Comparison of ENCODE assay signal across 10 mouse cellular contexts in genomic region chr1:62682456-62683385, GRCm38 (mm10). TPM values are rescaled to one million over a fixed set of nuclear protein-coding genes. Genes with fewer than 3 reads are reported as not detected.
A peak's percentile ranks its signal among the peaks of the same experiment; 100 is the strongest.
DNase-seq lines count a peak whose midpoint lies in the region; ATAC-seq and TF ChIP-seq lines count a peak whose summit lies in the region.
"Had no signal": no experiment of that assay in that cellular context is flagged by ENCODE, and none has a peak within 500 bp of the region (broad histone marks: within the 10 kb centered on the region; RNA-seq: fewer than 3 reads in every experiment).

No protein-coding gene starts in this region.

- H3K9me3 ChIP-seq in hindbrain, embryonic 14.5 days (ENCODE audit: control insufficient read depth, low read length) = no peaks in the 10 kb centered on the region
- H3K9me3 ChIP-seq in neural tube, embryonic 11.5 days (ENCODE audit: control insufficient read depth, low read length) = no peaks in the 10 kb centered on the region

- 0 out of 2 replicates have a peak, but pooled peaks cover 9% of the 10 kb centered on the region for H3K4me1 ChIP-seq in hindbrain, embryonic 14.5 days (replicated peaks; ENCODE audit: control insufficient read depth, insufficient read depth, low read length)
- H3K4me1 ChIP-seq in neural tube, embryonic 11.5 days (ENCODE audit: control insufficient read depth, insufficient read depth, low read length) = peaks cover 5% of the 10 kb centered on the region; the same call in 1 of the 2 replicates

- H3K9ac ChIP-seq in hindbrain, embryonic 14.5 days = no peak overlapping the region
- no peak overlapping the region for H3K9ac ChIP-seq in neural tube, embryonic 11.5 days (ENCODE audit: low read length)
- H3K9ac ChIP-seq: liver, embryonic 14.5 days had no signal

- peak; percentile 68; the same call in 1 of the 2 replicates for ATAC-seq in hindbrain, embryonic 14.5 days (ENCODE audit: low FRiP score)
- ATAC-seq in neural tube, embryonic 11.5 days (ENCODE audit: insufficient read depth, low FRiP score, low TSS enrichment) = peak; percentile 58
- no peak for ATAC-seq in erythroid progenitor cell, adult 5-6 weeks (replicated peaks; ENCODE audit: low FRiP score, poor library complexity, severe bottlenecking)
- ATAC-seq: Patski had no signal

- no peaks in the 10 kb centered on the region for H3K27me3 ChIP-seq in hindbrain, embryonic 14.5 days (ENCODE audit: control insufficient read depth, insufficient read depth, low read length)
- H3K27me3 ChIP-seq in neural tube, embryonic 11.5 days (ENCODE audit: control insufficient read depth, insufficient read depth, low read length) = no peaks in the 10 kb centered on the region
- H3K27me3 ChIP-seq: Patski had no signal

- peak overlapping the region; percentile 24 for H3K4me3 ChIP-seq in layer of hippocampus, adult 2 months
- H3K4me3 ChIP-seq in hindbrain, embryonic 14.5 days (replicated peaks; ENCODE audit: low read length) = no peak overlapping the region
- H3K4me3 ChIP-seq in neural tube, embryonic 11.5 days (ENCODE audit: low read depth, low read length) = no peak overlapping the region

- WGBS in hindbrain, embryonic 14.5 days = 22% methylated on average over 21 of the region's 21 CpGs
- WGBS in neural tube, embryonic 11.5 days = 45% methylated on average over 21 of the region's 21 CpGs

- H3K4me2 ChIP-seq in hindbrain, embryonic 14.5 days (replicated peaks) = peak overlapping the region; percentile 36
- H3K4me2 ChIP-seq in neural tube, embryonic 11.5 days (ENCODE audit: low read depth) = peak overlapping the region; percentile 14; the same call in 1 of the 2 replicates

- no peak for TF ChIP-seq CTCF in layer of hippocampus, adult 2 months (conservative IDR thresholded peaks at IDR 0.05)

- peak; percentile 27 for DNase-seq in adrenal gland, postnatal 14 days
- no peak for DNase-seq in adrenal gland, postnatal 25 days
- no peak for DNase-seq in layer of hippocampus, adult 2 months (ENCODE audit: low spot score in 2 of 2)
- no peak for DNase-seq in layer of hippocampus, adult 11-12 months (ENCODE audit: low spot score)
- no peak for DNase-seq in hindbrain, embryonic 14.5 days (ENCODE audit: low spot score)
- peak; percentile 51 for DNase-seq in neural tube, embryonic 11.5 days (ENCODE audit: low spot score)
- no peak for DNase-seq in testis, postnatal 14 days (ENCODE audit: low spot score)

- no peaks in the 10 kb centered on the region for H3K36me3 ChIP-seq in hindbrain, embryonic 14.5 days (replicated peaks; ENCODE audit: control insufficient read depth, insufficient read depth)
- no peaks in the 10 kb centered on the region for H3K36me3 ChIP-seq in neural tube, embryonic 11.5 days (ENCODE audit: control insufficient read depth, insufficient read depth, low read length)

- no peak overlapping the region for H3K27ac ChIP-seq in layer of hippocampus, adult 2 months
- H3K27ac ChIP-seq in hindbrain, embryonic 14.5 days = peak overlapping the region; percentile 58
- H3K27ac ChIP-seq in neural tube, embryonic 11.5 days (ENCODE audit: low read depth, low read length) = peak overlapping the region; percentile 15; the same call in 1 of the 2 replicates
- H3K27ac ChIP-seq: liver, embryonic 14.5 days had no signal

RNA-seq across cellular contexts. Expression of gene Nrp2, which starts 20.4 kb away (rescaled TPM):
- total RNA-seq in adrenal gland, postnatal 14 days (2021) = 43.7 and 46.6 TPM in 2 replicates
- total RNA-seq in adrenal gland, postnatal 25 days (2021) = 38.3 and 44.1 TPM in 2 replicates
- total RNA-seq in layer of hippocampus, adult 2 months (2021) = 10 to 100 TPM; 60.3 to 63.7 TPM
- 34.1 and 34.5 TPM in 2 replicates for polyA plus RNA-seq in hindbrain, embryonic 14.5 days (2014; fragmentation: Nextera tagmentation; extraction: Ambion mirVana)
- 35.6 and 40.9 TPM in 2 replicates for polyA plus RNA-seq in neural tube, embryonic 11.5 days (2014; fragmentation: Nextera tagmentation; extraction: Ambion mirVana)
- 0.72 and 1.7 TPM in 2 replicates for total RNA-seq in erythroid progenitor cell, adult 5-6 weeks (2015; ENCODE audit: low replicate concordance)
- total RNA-seq in erythroid progenitor cell, adult 5-6 weeks (2017; ENCODE audit: low replicate concordance) = 1.3 and 2.7 TPM in 2 replicates

Comparison
In these comparisons a context has a peak if more than half of its experiments do, and no peak if none do; other contexts are left out.
1. DNase-seq: peak in adrenal gland, postnatal 14 days (single experiment) and neural tube, embryonic 11.5 days (single experiment); none in adrenal gland, postnatal 25 days (single experiment), layer of hippocampus, adult 2 months (0 of 2), layer of hippocampus, adult 11-12 months (single experiment), hindbrain, embryonic 14.5 days (single experiment) and testis, postnatal 14 days (single experiment).
2. RNA of gene Nrp2, which starts 20.4 kb away (total RNA-seq): 60.3 to 63.7 TPM in layer of hippocampus, adult 2 months, 43.7 to 46.6 TPM in adrenal gland, postnatal 14 days and 38.3 to 44.1 TPM in adrenal gland, postnatal 25 days; 0.72 to 2.7 TPM in erythroid progenitor cell, adult 5-6 weeks; every median in the first group is over 10 times any median in the second.